Mouse (Mus musculus) ES-E14 (cell line): ENCODE measurements around the gene Wasf2. TPM values are rescaled to one million over a fixed set of nuclear protein-coding genes. Genes with fewer than 3 reads are reported as not detected.

Experiments used
- DNase-seq: peaks from one replicate; pipeline ENCODE4 v3.0.0-alpha.2; 2013; ENCODE audit warnings: low read depth, low spot score
- H3K27ac ChIP-seq: 2 replicates; pipeline ENCODE4 v1.5.1; 2012; ENCODE audit warnings: low read depth, mild to moderate bottlenecking, low read length, moderate library complexity, mixed read lengths; ENCODE audit not compliant: poor library complexity, insufficient read depth, severe bottlenecking
- H3K36me3 ChIP-seq: 2 replicates; pipeline ENCODE4 v1.6.1; 2012; ENCODE audit warnings: mild to moderate bottlenecking, low read length, moderate library complexity, mixed read lengths; ENCODE audit not compliant: control insufficient read depth, poor library complexity, insufficient read depth, severe bottlenecking
- H3K4me1 ChIP-seq, 2 experiments: fragments of 150-350 bp in 1 of 2; sonication (generic) in 1 of 2; 2 replicates each; pipeline ENCODE4 v1.6.1; 2012; ENCODE audit warnings: low read length in 2 of 2, mild to moderate bottlenecking in 1 of 2, mixed read lengths in 1 of 2; ENCODE audit not compliant: control insufficient read depth in 2 of 2, insufficient read depth in 2 of 2, poor library complexity in 1 of 2
- H3K4me3 ChIP-seq, 2 experiments: fragments of 150-350 bp in 1 of 2; sonication (generic) in 1 of 2; 2 replicates each; pipeline ENCODE4 v1.5.1; 2012; ENCODE audit warnings: low read length in 2 of 2, low read depth in 1 of 2, mild to moderate bottlenecking in 1 of 2, mixed read lengths in 1 of 2; ENCODE audit not compliant: insufficient read depth in 1 of 2, poor library complexity in 1 of 2, severe bottlenecking in 1 of 2
- H3K9ac ChIP-seq: 2 replicates; pipeline ENCODE4 v1.6.1; 2012; ENCODE audit warnings: low read depth, mild to moderate bottlenecking, low read length, mixed read lengths; ENCODE audit not compliant: poor library complexity, insufficient read depth, severe bottlenecking
- H3K9me3 ChIP-seq: fragments of 150-350 bp; sonication (generic); 2 replicates; pipeline ENCODE4 v1.6.1; 2012; ENCODE audit warnings: low read depth, mild to moderate bottlenecking, low read length; ENCODE audit not compliant: control insufficient read depth, insufficient read depth
- CHD2 ChIP-seq: IDR thresholded peaks from 2 replicates; pipeline ENCODE4 v1.6.1; 2014; ENCODE audit warnings: mild to moderate bottlenecking, low read depth, low read length, inconsistent platforms
- HCFC1 ChIP-seq: IDR thresholded peaks from 2 replicates; pipeline ENCODE4 v1.6.1; 2012; ENCODE audit warnings: low read length, inconsistent platforms, borderline replicate concordance; ENCODE audit not compliant: insufficient read depth
- MAFK ChIP-seq: IDR thresholded peaks from 2 replicates; pipeline ENCODE4 v1.6.1; 2014; ENCODE audit warnings: mild to moderate bottlenecking, low read depth, low read length, inconsistent platforms; ENCODE audit not compliant: insufficient read depth
- ZC3H11A ChIP-seq: IDR thresholded peaks from 2 replicates; pipeline ENCODE4 v1.6.1; 2012; ENCODE audit warnings: low read depth, mild to moderate bottlenecking, inconsistent platforms, low read length, borderline replicate concordance
- ZNF384 ChIP-seq: IDR thresholded peaks from 2 replicates; pipeline ENCODE4 v1.6.1; 2012; ENCODE audit warnings: low read depth, low read length, inconsistent platforms
- in situ Hi-C, 2 experiments: fragments of 600-800 bp; cut with MboI; formaldehyde crosslinking; loops; one replicate each; pipeline ENCODE4 v1.15.1; 2025; ENCODE audit warnings: low sequenced_read_pairs in 2 of 2, inconsistent platforms in 1 of 2; ENCODE audit not compliant: unreplicated experiment in 2 of 2
- total RNA-seq: library from RNA; depleted of rRNA; stranded (reverse); fragments of 300-350 nt; gene quantifications from 2 replicates; pipeline ENCODE4 v1.2.3, GENCODE M21; 2012

The Wasf2 gene
- total RNA-seq, 1 experiment, result 32.3 TPM

GRCm38 (mm10) chr4:133109335-133109801 is 20.9 kb upstream of the Wasf2 start:
- Histone ChIP-seq H3K4me3 (peak overlapping the region in 1 of 2 experiments; percentile 27; a peak in 1 of 4 replicates), H3K36me3 (no peaks in the 10 kb centered on the region), H3K9ac (peak overlapping the region; percentile 62; the same call in 1 of the 2 replicates), H3K4me1 (peaks cover 12 to 31% of the 10 kb centered on the region in 2 experiments), H3K27ac (peak overlapping the region; percentile 88; the same call in 1 of the 2 replicates), H3K9me3 (no peaks in the 10 kb centered on the region)
- in situ Hi-C loops, result no loop called here
- no peak for TF ChIP-seq CHD2
- no peak for DNase-seq

GRCm38 (mm10) chr4:133112175-133112838 is 18.0 kb upstream of the Wasf2 start:
- Histone ChIP-seq H3K4me3 (no peak overlapping the region), H3K36me3 (no peaks in the 10 kb centered on the region), H3K27ac (peak overlapping the region; percentile 34; the same call in 1 of the 2 replicates), H3K4me1 (peaks cover 15 to 41% of the 10 kb centered on the region in 2 experiments), H3K9ac (peak overlapping the region; percentile 13; the same call in 1 of the 2 replicates), H3K9me3 (no peaks in the 10 kb centered on the region)
- TF ChIP-seq ZNF384 (peak; percentile 31; the same call in 1 of the 2 replicates), MAFK (no peak), CHD2 (no peak)
- no peak for DNase-seq
- in situ Hi-C loops, result no loop called here

DNA sequence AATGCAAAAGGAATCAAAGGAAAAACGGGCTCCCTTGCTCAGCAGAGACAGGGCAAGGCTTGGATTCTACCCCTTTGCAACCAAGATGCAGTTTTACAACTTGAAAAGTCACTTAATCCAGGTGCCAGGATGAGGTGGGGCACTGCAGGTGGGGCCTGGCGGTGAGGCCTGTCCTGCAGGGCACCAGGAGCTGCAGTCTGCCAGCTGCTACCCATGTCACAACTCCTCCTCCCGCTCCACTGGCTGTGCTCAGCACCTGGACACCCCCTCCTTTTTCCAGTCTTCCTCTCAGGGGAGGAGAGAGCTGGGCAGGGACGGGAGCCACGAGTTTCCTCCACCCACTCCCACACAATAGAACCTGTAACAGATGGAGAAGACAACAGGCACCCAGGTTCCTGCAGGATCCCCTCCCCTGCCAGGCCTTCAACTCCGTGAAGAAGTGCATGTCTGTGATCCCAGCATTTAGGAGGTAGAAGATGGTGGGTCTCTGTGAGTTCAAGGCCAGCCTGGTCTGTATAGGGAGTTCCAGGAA is 16.9 kb upstream of the Wasf2 start:
- in situ Hi-C loops, result no loop called here
- Histone ChIP-seq H3K27ac (no peak overlapping the region; the same call in 1 of the 2 replicates), H3K36me3 (no peaks in the 10 kb centered on the region), H3K9me3 (no peaks in the 10 kb centered on the region), H3K4me3 (no peak overlapping the region), H3K4me1 (peaks cover 15 to 40% of the 10 kb centered on the region in 2 experiments), H3K9ac (no peak overlapping the region; the same call in 1 of the 2 replicates)
- no peak for DNase-seq
- TF ChIP-seq CHD2, result no peak
- no peak for TF ChIP-seq HCFC1
- TF ChIP-seq MAFK, result no peak
- TF ChIP-seq ZC3H11A, result no peak
- TF ChIP-seq ZNF384, result no peak

GRCm38 (mm10) chr4:133114762-133115161 is 15.5 kb upstream of the Wasf2 start:
- DNase-seq, result no peak
- Histone ChIP-seq H3K9ac (no peak overlapping the region), H3K27ac (peak overlapping the region; percentile 42; the same call in 1 of the 2 replicates), H3K9me3 (no peaks in the 10 kb centered on the region), H3K36me3 (no peaks in the 10 kb centered on the region), H3K4me3 (no peak overlapping the region), H3K4me1 (peaks cover 14 to 36% of the 10 kb centered on the region in 2 experiments)
- no peak for TF ChIP-seq ZNF384
- TF ChIP-seq HCFC1, result no peak
- no peak for TF ChIP-seq ZC3H11A
- TF ChIP-seq CHD2, result no peak
- no peak for TF ChIP-seq MAFK
- in situ Hi-C loops, result no loop called here
